Mouse (Mus musculus) effector memory CD4-positive, alpha-beta T cell, adult 7 months (primary cell): ENCODE results near the gene Setd3. TPM values are rescaled to one million over a fixed set of nuclear protein-coding genes. Genes with fewer than 3 reads are reported as not detected.

Experiments used
- polyA plus RNA-seq: library from polyadenylated mRNA; unstranded; fragments of 100-300 nt; shearing (Covaris generic); gene quantifications from one replicate; pipeline ENCODE4 v1.2.1, GENCODE M21; 2017

Setd3 gene
- 99.7 TPM for polyA plus RNA-seq

GRCm38 (mm10) chr12:108179246-108179320, at the start of gene Setd3:
TSS of gene Setd3 (minus strand) at chr12:108179314.

GRCm38 (mm10) chr12:108179321-108180266, 480 bp upstream of the Setd3 start, which contains the start of gene Ccnk:
TSS of gene Ccnk (plus strand) at chr12:108179579.

Other genes with a start within 250 kb of the Setd3 start
- 237 TPM for gene Bcl11b, start 175.7 kb downstream of the Setd3 start, polyA plus RNA-seq
- gene Ccnk, start 265 bp upstream of the Setd3 start, polyA plus RNA-seq = 4.2 TPM
- 0.20 TPM for gene Ccdc85c, start 96.1 kb upstream of the Setd3 start, polyA plus RNA-seq
- 0.17 TPM for gene Hhipl1, start 127.0 kb upstream of the Setd3 start, polyA plus RNA-seq
- not detected for gene Cyp46a1, start 155.1 kb upstream of the Setd3 start, polyA plus RNA-seq
- 0.20 TPM for gene Eml1, start 191.6 kb upstream of the Setd3 start, polyA plus RNA-seq